Mouse (Mus musculus) liver, embryonic 14.5 days (tissue): ENCODE results near the gene Coa3. TPM values are rescaled to one million over a fixed set of nuclear protein-coding genes. Genes with fewer than 3 reads are reported as not detected.

Experiments used
- ATAC-seq: fragments of 200-750 bp; cut with Nextera tagmentation; 2 replicates; pipeline ENCODE4 v1.8.0; 2017; ENCODE audit warnings: moderate number of reproducible peaks, mild to moderate bottlenecking, moderate library complexity; ENCODE audit not compliant: insufficient read depth
- DNase-seq, 3 experiments: peaks; one replicate each; pipeline ENCODE4 v3.0.0-alpha.2; 2012 to 2013; ENCODE audit warnings: low read depth in 3 of 3, low spot score in 3 of 3
- H3K27ac ChIP-seq: fragments of 300-500 bp; sonication (generic); 2 replicates; pipeline ENCODE4 v1.5.1; 2014; ENCODE audit warnings: moderate library complexity, mild to moderate bottlenecking, control low read depth, inconsistent platforms
- H3K27me3 ChIP-seq: fragments of 300-500 bp; sonication (generic); 2 replicates; pipeline ENCODE4 v1.6.1; 2014; ENCODE audit warnings: mild to moderate bottlenecking, low read length, moderate library complexity; ENCODE audit not compliant: control insufficient read depth, insufficient read depth
- H3K36me3 ChIP-seq: fragments of 300-500 bp; sonication (generic); replicated peaks from 2 replicates; pipeline ENCODE4 v1.6.1; 2014; ENCODE audit warnings: low read depth; ENCODE audit not compliant: control insufficient read depth, insufficient read depth
- H3K4me1 ChIP-seq, 2 experiments: fragments of 200-500 bp in 1 of 2; fragments of 300-500 bp in 1 of 2; sonication (generic) in 1 of 2; replicated peaks; 2 replicates each; pipeline ENCODE4 v1.6.1; 2012 to 2014; ENCODE audit warnings: antibody characterized with exemption in 1 of 2, inconsistent platforms in 1 of 2, low read length in 1 of 2; ENCODE audit not compliant: control insufficient read depth in 2 of 2, insufficient read depth in 2 of 2
- H3K4me2 ChIP-seq: fragments of 300-500 bp; sonication (generic); 2 replicates; pipeline ENCODE4 v1.6.1; 2014; ENCODE audit warnings: low read depth, mild to moderate bottlenecking, control low read depth, moderate library complexity
- H3K4me3 ChIP-seq, 2 experiments: fragments of 200-500 bp in 1 of 2; fragments of 300-500 bp in 1 of 2; sonication (generic) in 1 of 2; 2 replicates each; pipeline ENCODE4 v1.5.1; 2012 to 2014; ENCODE audit warnings: low read depth in 2 of 2, low read length in 2 of 2, mild to moderate bottlenecking in 2 of 2, control low read depth in 1 of 2, inconsistent platforms in 1 of 2, moderate library complexity in 1 of 2; ENCODE audit not compliant: insufficient read depth in 1 of 2
- H3K9ac ChIP-seq: fragments of 300-500 bp; sonication (generic); replicated peaks from 2 replicates; pipeline ENCODE4 v1.6.1; 2014; ENCODE audit warnings: mild to moderate bottlenecking, control low read depth, moderate library complexity
- H3K9me3 ChIP-seq: fragments of 300-500 bp; sonication (generic); 2 replicates; pipeline ENCODE4 v1.6.1; 2016; ENCODE audit warnings: low read length, mixed read lengths; ENCODE audit not compliant: control insufficient read depth
- CTCF ChIP-seq: IDR thresholded peaks from 2 replicates; pipeline ENCODE4 v1.5.1; 2016; ENCODE audit warnings: antibody characterized with exemption, low read depth, control low read depth
- EP300 ChIP-seq: IDR thresholded peaks from 2 replicates; pipeline ENCODE4 v1.6.1; 2016; ENCODE audit warnings: antibody characterized with exemption, low read depth
- WGBS: fragments of 180-500 bp; shearing (Covaris S2); extraction: QIAGEN DNeasy Blood & Tissue Kit; methylation state at CpG from one replicate; pipeline ENCODE4 v1.1.7; 2014; ENCODE audit not compliant: insufficient replicate concordance; 5-methylcytosine and 5-hydroxymethylcytosine counted together
- polyA plus RNA-seq, 2 experiments: library from polyadenylated mRNA; depleted of rRNA in 1 of 2; stranded (reverse) in 1 of 2; unstranded in 1 of 2; fragments of >200 nt; fragmentation: Nextera tagmentation in 1 of 2; extraction: Ambion mirVana in 1 of 2; gene quantifications; 2 replicates each; pipeline versions ENCODE4 v1.2.1 to v1.2.3; 2012 to 2014

The Coa3 gene
- polyA plus RNA-seq, 2 experiments = 58.7 to 109 TPM

GRCm38 (mm10) chr11:101276319-101277070 lies 2.4 kb downstream of the Coa3 start:
- Histone ChIP-seq H3K27ac (no peak overlapping the region), H3K9me3 (no peaks in the 10 kb centered on the region), H3K9ac (no peak overlapping the region), H3K4me2 (no peak overlapping the region), H3K27me3 (no peaks in the 10 kb centered on the region; the same call in 1 of the 2 replicates), H3K4me1 (peaks cover 10 to 19% of the 10 kb centered on the region in 2 experiments), H3K4me3 (no peak overlapping the region), H3K36me3 (no peaks in the 10 kb centered on the region; the same call in 1 of the 2 replicates)
- ATAC-seq (no peak), DNase-seq (no peak)
- 64% methylated on average over 27 of the region's 27 CpGs for WGBS
- TF ChIP-seq EP300 = no peak
- no peak for TF ChIP-seq CTCF

- TF ChIP-seq CTCF (no peak), EP300 (no peak)
- H3K9me3 ChIP-seq = no peaks in the 10 kb centered on the region
- WGBS = 69% methylated on average over 4 of the region's 4 CpGs
- peaks cover 10 to 19% of the 10 kb centered on the region in 2 experiments for H3K4me1 ChIP-seq
- no peaks in the 10 kb centered on the region; the same call in 1 of the 2 replicates for H3K36me3 ChIP-seq
- ATAC-seq (no peak), DNase-seq (no peak)
- no peaks in the 10 kb centered on the region; the same call in 1 of the 2 replicates for H3K27me3 ChIP-seq
- H3K4me3 ChIP-seq = no peak overlapping the region
- no peak overlapping the region for H3K27ac ChIP-seq
- H3K9ac ChIP-seq = no peak overlapping the region
- H3K4me2 ChIP-seq = no peak overlapping the region
Observed at GRCm38 (mm10) chr11:101275309-101275708, 3.6 kb downstream of the Coa3 start.

- H3K27ac ChIP-seq = no peak overlapping the region
- DNase-seq (no peak), ATAC-seq (no peak)
- H3K4me1 ChIP-seq = peaks cover 9 to 16% of the 10 kb centered on the region in 2 experiments
- no peaks in the 10 kb centered on the region; the same call in 1 of the 2 replicates for H3K27me3 ChIP-seq
- no peak for TF ChIP-seq EP300
- H3K4me2 ChIP-seq = no peak overlapping the region
- H3K4me3 ChIP-seq = no peak overlapping the region
- no peaks in the 10 kb centered on the region; the same call in 1 of the 2 replicates for H3K36me3 ChIP-seq
- no peak overlapping the region for H3K9ac ChIP-seq
- no peaks in the 10 kb centered on the region for H3K9me3 ChIP-seq
- WGBS = 69% methylated on average over 3 of the region's 3 CpGs
Observed at GRCm38 (mm10) chr11:101272446-101272845, 6.5 kb downstream of the Coa3 start.

- 19% methylated on average over 10 of the region's 10 CpGs for WGBS
- H3K4me3 ChIP-seq = no peak overlapping the region
- no peak overlapping the region for H3K4me2 ChIP-seq
- no peak for DNase-seq
- H3K27me3 ChIP-seq = peaks cover 20% of the 10 kb centered on the region
- no peaks in the 10 kb centered on the region for H3K9me3 ChIP-seq
- no peaks in the 10 kb centered on the region for H3K36me3 ChIP-seq
- no peak overlapping the region for H3K27ac ChIP-seq
- ATAC-seq = peak; percentile 51; the same call in 1 of the 2 replicates
- no peak for TF ChIP-seq CTCF
- TF ChIP-seq EP300 = no peak
- no peak overlapping the region for H3K9ac ChIP-seq
- H3K4me1 ChIP-seq = peaks cover 6 to 11% of the 10 kb centered on the region in 2 experiments
Observed at GRCm38 (mm10) chr11:101269577-101270116, 9.3 kb downstream of the Coa3 start.

- Histone ChIP-seq H3K27me3 (peaks cover 48% of the 10 kb centered on the region), H3K27ac (no peak overlapping the region), H3K9me3 (no peaks in the 10 kb centered on the region), H3K4me1 (peaks cover 10 to 21% of the 10 kb centered on the region in 2 experiments), H3K4me3 (no peak overlapping the region), H3K36me3 (no peaks in the 10 kb centered on the region), H3K9ac (no peak overlapping the region), H3K4me2 (no peak overlapping the region)
- no peak for DNase-seq
- ATAC-seq = no peak
- TF ChIP-seq CTCF (no peak), EP300 (no peak)
- 42% methylated on average over 6 of the region's 6 CpGs for WGBS
Observed at GRCm38 (mm10) chr11:101265906-101266305, 13.0 kb downstream of the Coa3 start.
